Mouse (Mus musculus) kidney, embryonic 15.5 days (tissue): ENCODE measurements around the gene Olfr594. TPM values are rescaled to one million over a fixed set of nuclear protein-coding genes. Genes with fewer than 3 reads are reported as not detected.
"Not testable (repeated sequence)": the region's sequence is repeated elsewhere in the genome, so short reads cannot be mapped to it uniquely, and the experiment has no call there.

Source experiments
- ATAC-seq: fragments of 200-750 bp; cut with Nextera tagmentation; replicated peaks from 2 replicates; pipeline ENCODE4 v1.8.0; 2017; ENCODE audit warnings: moderate TSS enrichment; ENCODE audit not compliant: low FRiP score
- H3K27ac ChIP-seq: fragments of 300-500 bp; sonication (generic); 2 replicates; pipeline ENCODE4 v1.5.1; 2015; ENCODE audit warnings: mild to moderate bottlenecking, inconsistent platforms
- H3K27me3 ChIP-seq: fragments of 300-500 bp; sonication (generic); 2 replicates; pipeline ENCODE4 v1.6.1; 2015; ENCODE audit warnings: inconsistent platforms
- H3K36me3 ChIP-seq: fragments of 300-500 bp; sonication (generic); 2 replicates; pipeline ENCODE4 v1.6.1; 2015; ENCODE audit warnings: inconsistent platforms
- H3K4me1 ChIP-seq: fragments of 300-500 bp; sonication (generic); 2 replicates; pipeline ENCODE4 v1.6.1; 2015; ENCODE audit warnings: inconsistent platforms
- H3K4me2 ChIP-seq: fragments of 300-500 bp; sonication (generic); 2 replicates; pipeline ENCODE4 v1.6.1; 2015; ENCODE audit warnings: moderate library complexity, mild to moderate bottlenecking, inconsistent platforms
- H3K4me3 ChIP-seq: fragments of 300-500 bp; sonication (generic); replicated peaks from 2 replicates; pipeline ENCODE4 v1.5.1; 2015; ENCODE audit warnings: mild to moderate bottlenecking, inconsistent platforms
- H3K9ac ChIP-seq: fragments of 300-500 bp; sonication (generic); 2 replicates; pipeline ENCODE4 v1.6.1; 2015; ENCODE audit warnings: mild to moderate bottlenecking, inconsistent platforms
- H3K9me3 ChIP-seq: fragments of 300-500 bp; sonication (generic); replicated peaks from 2 replicates; pipeline ENCODE4 v1.6.1; 2016; ENCODE audit warnings: inconsistent platforms
- WGBS: fragments of 180-500 bp; shearing (Covaris S2); methylation state at CpG from one replicate; pipeline ENCODE4 v1.1.7; 2015; ENCODE audit warnings: mixed read lengths; 5-methylcytosine and 5-hydroxymethylcytosine counted together
- microRNA-seq: library from miRNA; unstranded; fragments of <30 nt; microRNA quantifications from one replicate; pipeline ENCODE4, GENCODE M21; 2016
- polyA plus RNA-seq: library from polyadenylated mRNA; unstranded; fragments of >200 nt; fragmentation: Nextera tagmentation; extraction: Ambion mirVana; gene quantifications from 2 replicates; pipeline ENCODE4 v1.2.1, GENCODE M21; 2015

Olfr594 gene
- not detected in 2 replicates for polyA plus RNA-seq

DNA sequence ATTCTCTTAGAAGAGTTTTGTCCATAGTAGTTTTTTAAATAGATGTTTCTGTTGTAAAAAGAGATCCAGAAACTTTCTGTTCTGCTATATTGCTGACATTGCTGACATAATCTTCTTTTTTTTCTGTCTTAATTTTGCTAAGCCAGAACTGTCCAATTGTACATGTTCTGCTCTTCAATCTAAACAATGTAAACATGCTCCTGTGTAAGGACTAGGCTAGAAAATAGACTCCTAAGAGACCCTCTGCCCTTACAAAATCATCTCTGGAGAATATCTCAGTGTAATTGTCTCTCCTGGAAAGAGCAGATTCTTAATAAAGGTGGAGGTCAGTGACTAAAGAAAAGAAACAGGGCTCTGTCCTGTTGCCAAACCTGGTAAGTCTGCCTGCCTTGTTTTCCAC is at the start of gene Olfr594:
Gene Olfr594 (plus strand): TSS at position 301 of the 400 bp plus-strand sequence.
- Histone ChIP-seq H3K27ac (no peak within 1 kb of the TSS), H3K9ac (no peak within 1 kb of the TSS)

DNA sequence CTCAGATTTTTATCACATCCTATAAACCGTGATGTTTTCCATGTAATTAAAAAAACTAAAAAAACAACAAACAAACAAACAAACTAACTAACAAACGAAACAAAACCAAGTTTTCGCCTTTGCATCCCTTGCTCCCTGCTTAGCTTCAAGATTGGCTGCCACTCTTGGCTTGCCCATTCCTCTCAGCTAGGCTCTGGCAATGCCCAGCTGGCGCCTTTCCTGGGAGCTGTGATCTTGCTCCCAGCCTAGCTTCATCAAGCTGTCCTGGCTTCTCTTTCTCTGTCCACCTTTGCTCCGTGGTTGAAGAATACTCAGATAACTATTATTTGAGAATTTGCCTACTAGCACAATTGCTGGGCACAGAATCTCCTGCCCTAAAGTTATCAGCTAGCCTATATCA is 47.1 kb upstream of the Olfr594 start:
- no peaks in the 10 kb centered on the region for H3K27me3 ChIP-seq
- 84% methylated on average over 5 of the region's 5 CpGs for WGBS
- no peak overlapping the region for H3K27ac ChIP-seq
- H3K4me1 ChIP-seq, result no peaks in the 10 kb centered on the region
- H3K9me3 ChIP-seq, result 0 out of 2 replicates have a peak, but pooled peaks cover 2% of the 10 kb centered on the region
- no peak for ATAC-seq
- H3K36me3 ChIP-seq, result no peaks in the 10 kb centered on the region
- H3K4me3 ChIP-seq, result no peak overlapping the region
- H3K9ac ChIP-seq, result no peak overlapping the region
- no peak overlapping the region for H3K4me2 ChIP-seq

More for the DNA sequence above, at the start of gene Olfr594:
- no peak within 1 kb of the TSS for H3K4me3 ChIP-seq
- no peak for ATAC-seq
- H3K4me1 ChIP-seq, result no peaks in the 10 kb centered on the region
- no peak within 1 kb of the TSS for H3K4me2 ChIP-seq
- H3K36me3 ChIP-seq, result no peaks in the 10 kb centered on the region
- no peaks in the 10 kb centered on the region for H3K9me3 ChIP-seq
- H3K27me3 ChIP-seq, result no peaks in the 10 kb centered on the region

DNA sequence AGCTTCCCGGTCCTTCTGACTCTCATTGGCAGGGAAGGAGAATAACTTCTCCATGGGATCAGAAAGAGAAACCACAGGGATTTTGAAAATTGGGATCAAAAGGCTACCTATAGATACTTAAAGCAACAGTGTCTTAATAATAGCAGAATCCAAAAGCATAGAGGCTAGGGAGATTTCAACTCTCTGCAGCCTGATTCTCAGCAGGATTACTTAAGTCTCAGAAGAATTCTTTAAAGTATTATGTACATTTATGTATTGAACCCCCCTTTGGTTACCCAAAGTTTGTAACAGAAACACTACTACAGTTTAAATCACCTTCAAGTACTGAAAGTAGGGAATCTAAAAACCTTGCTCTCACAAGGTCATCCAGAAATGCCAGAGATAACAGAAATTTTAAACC is 38.6 kb upstream of the Olfr594 start, which contains the start of gene Olfr591:
Gene Olfr591 (minus strand): TSS at position 101 of the 400 bp plus-strand sequence.
- Histone ChIP-seq H3K4me3 (no peak within 1 kb of the TSS), H3K9me3 (no peaks in the 10 kb centered on the region), H3K9ac (no peak within 1 kb of the TSS), H3K4me1 (no peaks in the 10 kb centered on the region), H3K27me3 (no peaks in the 10 kb centered on the region), H3K36me3 (no peaks in the 10 kb centered on the region), H3K27ac (no peak within 1 kb of the TSS), H3K4me2 (no peak within 1 kb of the TSS)
- 79% methylated on average over 1 of the region's 1 CpGs for WGBS
- ATAC-seq, result no peak

DNA sequence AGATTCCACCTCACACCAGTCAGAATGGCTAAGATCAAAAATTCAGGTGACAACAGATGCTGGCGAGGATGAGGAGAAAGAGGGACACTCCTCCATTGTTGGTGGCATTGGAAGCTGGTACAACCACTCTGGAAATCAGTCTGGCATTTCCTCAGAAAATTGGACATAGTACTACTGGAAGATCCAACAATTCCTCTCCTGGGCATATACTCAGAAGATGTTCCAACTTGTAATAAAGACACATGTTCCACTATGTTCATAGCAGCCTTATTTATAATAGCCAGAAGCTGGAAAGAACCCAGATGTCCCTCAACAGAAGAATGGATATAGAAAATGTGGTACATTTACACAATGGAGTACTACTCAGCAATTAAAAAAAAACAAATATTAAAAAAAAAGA is 32.3 kb upstream of the Olfr594 start, which contains the start of gene Olfr592:
Gene Olfr592 (plus strand): TSS at position 301 of the 400 bp plus-strand sequence.
- not testable (repeated sequence) for H3K36me3 ChIP-seq, ATAC-seq, H3K27me3 ChIP-seq, H3K4me2 ChIP-seq, H3K4me3 ChIP-seq, H3K27ac ChIP-seq, H3K9me3 ChIP-seq, H3K4me1 ChIP-seq, H3K9ac ChIP-seq
- WGBS, result 76% methylated on average over 1 of the region's 1 CpGs

DNA sequence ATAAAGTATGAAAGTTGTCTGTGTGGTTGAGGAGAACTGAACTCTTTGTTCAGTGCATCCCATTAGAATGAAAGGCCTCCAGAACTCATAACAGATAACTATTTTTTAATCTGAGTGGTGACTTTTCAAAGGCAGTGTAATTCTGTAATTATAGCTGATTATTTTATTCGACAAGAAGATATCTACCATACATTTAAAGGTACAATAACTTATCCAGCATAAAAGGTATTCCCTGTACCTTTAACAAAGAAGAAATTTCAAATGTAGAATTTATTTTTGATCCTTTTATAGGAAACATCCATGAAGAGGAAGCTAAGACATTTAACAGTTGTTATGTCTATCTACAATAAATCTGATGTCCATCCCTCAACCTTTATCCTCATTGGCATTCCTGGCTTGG is 5.2 kb upstream of the Olfr594 start, which contains the start of gene Olfr593:
Gene Olfr593 (plus strand): TSS at position 301 of the 400 bp plus-strand sequence.
- 81% methylated on average over 1 of the region's 1 CpGs for WGBS
- Histone ChIP-seq H3K4me1 (no peaks in the 10 kb centered on the region), H3K4me2 (no peak within 1 kb of the TSS), H3K36me3 (no peaks in the 10 kb centered on the region), H3K9ac (no peak within 1 kb of the TSS), H3K9me3 (no peaks in the 10 kb centered on the region), H3K4me3 (no peak within 1 kb of the TSS), H3K27ac (no peak within 1 kb of the TSS), H3K27me3 (no peaks in the 10 kb centered on the region)
- ATAC-seq, result no peak

DNA sequence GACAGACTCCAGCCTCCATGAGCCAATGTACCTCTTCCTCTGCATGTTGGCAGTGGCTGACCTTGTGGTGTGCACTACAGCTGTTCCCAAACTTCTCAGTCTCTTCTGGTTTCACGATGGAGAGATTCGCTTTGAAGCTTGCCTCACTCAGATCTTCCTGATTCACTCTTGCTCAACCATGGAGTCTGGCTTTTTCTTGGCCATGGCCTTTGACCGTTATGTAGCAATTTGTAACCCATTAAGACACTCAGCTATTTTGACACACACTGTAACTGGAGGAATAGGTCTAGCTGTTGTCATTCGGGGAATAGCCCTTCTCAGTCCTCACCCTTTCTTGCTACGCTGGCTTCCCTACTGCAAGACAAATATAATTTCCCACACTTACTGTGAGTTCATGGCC is 4.7 kb upstream of the Olfr594 start:
- H3K4me3 ChIP-seq, H3K4me1 ChIP-seq, H3K9me3 ChIP-seq, H3K27me3 ChIP-seq, H3K9ac ChIP-seq, H3K4me2 ChIP-seq, H3K27ac ChIP-seq, ATAC-seq, H3K36me3 ChIP-seq: not testable (repeated sequence)
- 88% methylated on average over 5 of the region's 5 CpGs for WGBS

DNA sequence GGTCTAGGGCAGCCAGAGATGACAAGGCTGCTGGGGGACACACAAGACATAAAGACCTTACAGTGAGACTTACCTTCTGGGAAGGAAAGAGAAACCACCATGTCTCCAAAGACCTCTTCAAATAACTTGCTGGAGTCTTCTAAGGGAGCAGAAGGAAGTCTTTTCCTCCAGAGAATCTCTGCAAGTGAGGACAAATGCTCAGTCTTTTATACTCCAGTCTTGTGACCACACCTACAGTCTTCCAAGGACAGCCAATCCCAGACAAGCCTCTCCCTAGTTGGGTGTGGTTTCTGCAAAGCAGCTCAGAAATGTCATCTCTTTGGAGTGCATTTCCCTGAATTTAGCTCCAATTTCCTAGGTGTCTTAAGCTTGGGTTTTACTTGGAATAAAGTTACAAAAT is 35.6 kb downstream of the Olfr594 start, which contains the start of gene Usp17ld:
Gene Usp17ld (minus strand): TSS at position 101 of the 400 bp plus-strand sequence.
- ATAC-seq, H3K27ac ChIP-seq, H3K4me3 ChIP-seq, H3K9ac ChIP-seq, H3K9me3 ChIP-seq, H3K4me1 ChIP-seq, H3K27me3 ChIP-seq, H3K36me3 ChIP-seq, H3K4me2 ChIP-seq: not testable (repeated sequence)

Small RNA genes within 50 kb of the gene (microRNA-seq; reads per million reads assigned to microRNA genes)
- not detected for gene Gm23550
- not detected for gene Gm25171

Other genes starting within 250 kb of the Olfr594 start
- not detected in 2 replicates for gene Olfr577, start 241.1 kb upstream of the Olfr594 start, polyA plus RNA-seq
- not detected in 2 replicates for gene Olfr578, start 227.7 kb upstream of the Olfr594 start, polyA plus RNA-seq
- gene Olfr582, start 179.0 kb upstream of the Olfr594 start, polyA plus RNA-seq, result not detected in 2 replicates
- not detected in 2 replicates for gene Olfr583, start 165.7 kb upstream of the Olfr594 start, polyA plus RNA-seq
- gene Olfr584, start 135.1 kb upstream of the Olfr594 start, polyA plus RNA-seq, result not detected in 2 replicates
- not detected in 2 replicates for gene Olfr585, start 119.3 kb upstream of the Olfr594 start, polyA plus RNA-seq
- gene Olfr586, start 91.4 kb upstream of the Olfr594 start, polyA plus RNA-seq, result not detected in 2 replicates
- not detected in 2 replicates for gene Olfr588-ps1, start 76.1 kb upstream of the Olfr594 start, polyA plus RNA-seq
- gene Olfr589, start 60.6 kb upstream of the Olfr594 start, polyA plus RNA-seq, result not detected in 2 replicates
- not detected in 2 replicates for gene Olfr591, start 38.7 kb upstream of the Olfr594 start, polyA plus RNA-seq
- not detected in 2 replicates for gene Olfr592, start 32.2 kb upstream of the Olfr594 start, polyA plus RNA-seq
- not detected in 2 replicates for gene Olfr593, start 5.1 kb upstream of the Olfr594 start, polyA plus RNA-seq
- gene Usp17ld, start 35.5 kb downstream of the Olfr594 start, polyA plus RNA-seq, result not detected in 2 replicates
- gene Olfr596, start 88.7 kb downstream of the Olfr594 start, polyA plus RNA-seq, result not detected in 2 replicates
- gene Olfr597, start 99.3 kb downstream of the Olfr594 start, polyA plus RNA-seq, result not detected in 2 replicates
- not detected in 2 replicates for gene Olfr598, start 106.6 kb downstream of the Olfr594 start, polyA plus RNA-seq
- gene Olfr599, start 118.9 kb downstream of the Olfr594 start, polyA plus RNA-seq, result not detected in 2 replicates
- not detected in 2 replicates for gene Olfr600, start 132.7 kb downstream of the Olfr594 start, polyA plus RNA-seq
- gene Olfr601, start 145.7 kb downstream of the Olfr594 start, polyA plus RNA-seq, result not detected in 2 replicates
- not detected in 2 replicates for gene Olfr603, start 169.2 kb downstream of the Olfr594 start, polyA plus RNA-seq
- not detected in 2 replicates for gene Usp17lc, start 198.1 kb downstream of the Olfr594 start, polyA plus RNA-seq
- not detected in 2 replicates for gene Olfr605, start 228.4 kb downstream of the Olfr594 start, polyA plus RNA-seq
- gene Olfr606, start 232.1 kb downstream of the Olfr594 start, polyA plus RNA-seq, result not detected in 2 replicates
- gene Olfr607, start 247.2 kb downstream of the Olfr594 start, polyA plus RNA-seq, result not detected in 2 replicates